Mouse (Mus musculus) skeletal muscle tissue, adult 2 months (tissue): ENCODE measurements at regions not wholly inside any gene's neighbourhood (a gene's known extent, or its start where the extent isn't known, plus 50 kb on each side); places are given as distances from the start of the nearest gene placed in this dataset.

Experiments used
- DNase-seq: peaks from one replicate; pipeline ENCODE4 v3.0.0-alpha.2; 2012; ENCODE audit warnings: low read depth, low spot score

DNA sequence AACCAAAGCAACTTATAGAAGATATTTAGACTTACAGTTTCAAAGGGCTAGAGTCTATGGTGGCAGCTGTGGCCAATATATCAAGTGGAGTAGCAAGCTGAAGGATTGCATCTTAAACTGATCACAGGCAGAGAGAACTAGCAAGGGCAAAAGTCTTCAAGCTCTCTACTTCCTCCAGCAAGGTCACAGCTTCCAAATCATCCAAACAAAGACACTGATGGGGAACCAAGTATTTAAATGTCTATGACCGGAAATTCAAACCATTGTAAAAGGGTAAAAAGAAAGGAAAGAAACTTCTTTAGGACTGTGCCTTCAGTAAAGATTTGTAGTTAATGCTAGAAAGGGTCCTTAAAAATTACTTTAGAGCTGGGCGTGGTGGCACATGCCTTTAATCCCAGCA, 149.4 kb upstream of the Cwc22 start:
- no peak for DNase-seq

- no peak for DNase-seq
These were observed 148.7 kb upstream of the Cwc22 start for GRCm38 (mm10) chr2:78094921-78095320.

- no peak for DNase-seq
These were observed 118.3 kb upstream of the Cwc22 start for GRCm38 (mm10) chr2:78064321-78065037.

DNA sequence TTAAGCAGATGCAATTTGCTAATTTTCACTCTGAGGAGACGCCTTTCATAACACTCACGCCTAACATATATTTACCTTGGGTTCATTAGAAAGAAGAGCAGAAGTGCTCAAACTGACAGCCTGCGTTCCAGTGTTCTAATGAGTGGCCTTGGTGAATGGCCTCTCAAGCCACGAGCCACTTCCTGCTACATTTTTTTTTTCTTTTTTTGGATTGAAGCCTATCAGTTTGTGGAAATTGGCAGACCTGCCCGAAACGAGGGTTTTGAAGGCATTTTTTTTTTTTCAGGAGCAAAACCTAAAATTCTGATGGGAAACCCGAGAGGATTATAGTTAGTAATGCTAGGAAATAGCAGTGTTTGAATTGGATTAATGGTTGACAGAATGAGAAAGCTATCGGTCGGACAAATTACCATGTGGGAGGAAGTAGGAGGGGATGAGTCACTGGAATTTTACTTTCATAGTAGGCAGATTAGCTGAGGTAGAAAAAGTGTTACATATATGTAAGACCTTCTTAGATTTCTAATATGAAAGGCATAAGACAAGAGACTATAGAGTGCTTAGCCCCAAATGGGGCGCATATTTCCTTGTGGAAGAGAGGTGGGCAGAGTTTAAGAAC, 113.7 kb upstream of the Cwc22 start:
- DNase-seq, result no peak

DNA sequence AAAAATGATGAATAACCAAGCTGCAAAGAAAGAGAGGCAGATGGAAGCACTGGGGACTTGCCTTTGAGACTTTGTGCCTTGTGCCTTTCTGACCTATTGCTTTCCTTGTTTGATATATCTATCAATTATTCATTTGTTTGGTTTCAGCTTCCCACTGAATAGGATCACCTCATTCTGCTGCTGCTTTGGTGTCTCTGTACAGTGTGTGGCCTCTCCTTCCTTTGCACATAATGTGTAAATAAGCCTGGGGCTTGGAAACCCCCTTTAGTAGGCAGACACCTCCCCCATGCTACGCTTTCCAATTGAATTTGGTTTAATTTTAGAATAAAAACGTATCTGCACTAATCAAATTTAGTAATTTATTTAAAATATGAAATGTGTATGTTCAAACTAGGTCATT, 112.8 kb upstream of the Cwc22 start:
- no peak for DNase-seq

- DNase-seq, result no peak
These were observed 107.7 kb upstream of the Cwc22 start for GRCm38 (mm10) chr2:78053910-78054309.

GRCm38 (mm10) chr2:78050542-78050941, 104.4 kb upstream of the Cwc22 start:
- no peak for DNase-seq

GRCm38 (mm10) chr2:78049248-78049874, 103.2 kb upstream of the Cwc22 start:
- DNase-seq, result peak; percentile 55

- no peak for DNase-seq
These were observed 102.5 kb upstream of the Cwc22 start for GRCm38 (mm10) chr2:78048706-78049055.

GRCm38 (mm10) chr2:78048030-78048705, 102.0 kb upstream of the Cwc22 start:
- no peak for DNase-seq

DNA sequence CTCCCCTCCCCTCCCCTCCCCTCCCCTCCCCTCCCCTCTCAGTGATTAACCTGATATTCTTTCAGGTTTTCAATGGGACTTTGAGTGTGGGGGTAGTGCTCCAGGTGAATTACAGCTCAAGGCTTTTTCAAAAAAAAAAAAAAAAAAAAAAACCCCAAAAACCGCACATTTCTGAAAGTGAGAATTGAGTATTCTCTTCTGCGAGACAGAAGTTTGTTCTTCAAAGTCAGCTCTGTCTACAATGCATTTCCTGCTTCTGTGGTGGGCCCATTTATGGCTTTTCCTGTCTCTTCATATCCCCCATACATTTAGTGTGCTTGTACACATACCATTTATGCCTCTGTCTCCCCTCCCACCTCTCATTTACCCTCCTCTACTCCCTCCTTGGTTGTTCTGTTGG, 81.1 kb upstream of the Cwc22 start:
- no peak for DNase-seq

GRCm38 (mm10) chr2:78026808-78027207, 80.6 kb upstream of the Cwc22 start:
- no peak for DNase-seq

GRCm38 (mm10) chr2:78025651-78026435, 79.7 kb upstream of the Cwc22 start:
- no peak for DNase-seq

DNA sequence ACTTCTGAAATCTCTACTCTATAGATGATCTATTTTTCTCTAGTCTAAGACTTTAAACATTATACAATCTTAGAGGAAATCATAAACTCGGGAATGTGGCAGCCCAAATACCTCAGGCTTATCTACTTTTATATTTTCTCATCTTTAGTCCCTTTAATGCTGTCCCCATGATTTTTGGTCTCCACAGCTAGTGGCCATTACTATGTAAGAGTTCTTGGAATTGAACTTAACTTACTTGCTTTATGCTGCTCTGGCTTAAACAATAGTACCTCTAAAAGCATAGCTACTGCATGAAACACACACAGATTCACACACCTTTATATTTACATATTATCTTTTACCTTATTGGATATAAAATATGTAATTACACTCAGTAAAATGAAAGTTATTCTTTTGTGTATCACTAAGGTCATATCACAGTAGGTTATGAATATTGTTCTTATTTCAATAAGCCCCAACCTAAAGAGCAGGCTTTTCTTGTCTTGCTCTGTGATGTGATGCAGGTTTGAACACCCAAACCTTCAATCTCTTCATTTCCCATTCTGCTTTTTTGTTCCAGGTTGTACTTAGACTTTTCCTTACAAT, 78.9 kb upstream of the Cwc22 start:
- no peak for DNase-seq

GRCm38 (mm10) chr2:78023916-78024685, 77.9 kb upstream of the Cwc22 start:
- no peak for DNase-seq

GRCm38 (mm10) chr2:78023416-78023815, 77.2 kb upstream of the Cwc22 start:
- no peak for DNase-seq

- DNase-seq, result no peak
These were observed 76.6 kb upstream of the Cwc22 start for GRCm38 (mm10) chr2:78022756-78023155.

- no peak for DNase-seq
These were observed 75.7 kb upstream of the Cwc22 start for GRCm38 (mm10) chr2:78021905-78022304.

DNA sequence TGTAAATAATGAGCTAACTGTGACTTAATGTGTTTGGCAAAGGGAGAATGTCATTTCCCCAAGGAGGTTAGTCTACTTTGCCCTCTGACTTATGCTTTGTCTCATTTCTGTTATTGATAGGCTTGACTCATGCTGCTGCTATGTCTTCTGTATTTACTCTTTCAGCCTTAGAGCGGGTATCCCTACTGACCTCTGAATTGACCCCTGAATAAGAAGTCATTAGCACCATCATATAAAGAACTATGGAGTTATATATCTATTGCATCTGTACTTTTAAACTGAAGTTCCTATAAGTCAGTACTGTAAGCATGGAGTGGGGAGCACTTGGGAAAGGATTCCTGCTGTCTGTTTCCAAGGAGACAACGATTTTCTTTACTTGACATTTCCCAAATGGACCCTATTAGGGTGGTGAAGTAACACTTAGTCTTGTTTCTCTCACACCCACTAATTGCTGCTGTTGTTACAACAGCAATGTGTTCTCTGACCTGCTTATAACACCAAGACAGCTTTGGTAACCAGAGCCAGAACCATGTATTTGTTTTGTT, 75.3 kb upstream of the Cwc22 start:
- DNase-seq, result no peak

DNA sequence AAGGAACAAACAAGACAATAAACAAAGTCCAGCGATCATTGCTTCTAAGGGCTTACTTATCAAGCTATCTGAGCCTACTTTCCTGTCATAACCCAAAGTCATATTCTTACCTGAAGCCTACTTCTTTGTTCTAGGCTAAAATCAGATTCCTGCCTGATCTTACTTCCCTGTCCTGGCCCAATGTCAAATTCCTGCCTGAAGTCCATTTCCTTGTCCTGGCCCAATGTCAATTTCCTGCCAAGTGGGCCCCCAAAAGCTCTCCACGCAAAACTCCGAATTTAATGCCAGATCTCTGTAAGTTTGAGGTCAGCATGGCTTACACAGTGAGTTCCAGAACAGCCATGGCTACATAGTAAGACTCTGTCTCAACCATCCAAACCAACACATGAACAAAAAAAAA, 74.3 kb upstream of the Cwc22 start:
- DNase-seq, result no peak
